Mouse (Mus musculus): Measurements from ENCODE around the gene Sox5. TPM values are rescaled to one million over a fixed set of nuclear protein-coding genes. Genes with fewer than 3 reads are reported as not detected.

Gene Sox5
- total and polyA plus RNA-seq, 2 experiments from 2014 or later, result 2.1 to 3.2 TPM

GRCm38 (mm10) chr6:144454291-144455276, 327.2 kb downstream of the Sox5 start:
- Histone ChIP-seq H3K9me3 (replicated peaks; ENCODE audit: control insufficient read depth, low read length) (no peaks in the 10 kb centered on the region), H3K4me2 (ENCODE audit: low read depth, low read length) (no peak overlapping the region), H3K27me3 (ENCODE audit: control insufficient read depth, insufficient read depth, low read length) (no peaks in the 10 kb centered on the region), H3K4me1 (ENCODE audit: control insufficient read depth, insufficient read depth) (no peaks in the 10 kb centered on the region), H3K27ac (ENCODE audit: low read depth) (no peak overlapping the region), H3K4me3 (ENCODE audit: low read depth, low read length) (no peak overlapping the region), H3K9ac (replicated peaks; ENCODE audit: low read depth, low read length) (no peak overlapping the region), H3K36me3 (replicated peaks; ENCODE audit: control insufficient read depth, insufficient read depth, low read length) (no peaks in the 10 kb centered on the region)
- TF ChIP-seq CTCF (IDR thresholded peaks at IDR 0.05; ENCODE audit: low read depth), result no peak
- DNase-seq (ENCODE audit: low spot score) (no peak), ATAC-seq (ENCODE audit: insufficient read depth, low read depth) (no peak)
- 58% methylated on average over 11 of the region's 11 CpGs for WGBS

- WGBS, result 74% methylated on average over 7 of the region's 7 CpGs
- H3K36me3 ChIP-seq (replicated peaks; ENCODE audit: control insufficient read depth, insufficient read depth, low read length), result no peaks in the 10 kb centered on the region
- no peaks in the 10 kb centered on the region for H3K9me3 ChIP-seq (replicated peaks; ENCODE audit: control insufficient read depth, low read length)
- no peak overlapping the region for H3K9ac ChIP-seq (replicated peaks; ENCODE audit: low read depth, low read length)
- no peak for TF ChIP-seq EP300 (IDR thresholded peaks at IDR 0.05; ENCODE audit: low read depth)
- TF ChIP-seq CTCF (IDR thresholded peaks at IDR 0.05; ENCODE audit: low read depth), result no peak
- no peak overlapping the region for H3K27ac ChIP-seq (ENCODE audit: low read depth)
- no peak overlapping the region for H3K4me3 ChIP-seq (ENCODE audit: low read depth, low read length)
- DNase-seq (ENCODE audit: low spot score) (no peak), ATAC-seq (ENCODE audit: insufficient read depth, low read depth) (no peak)
- H3K27me3 ChIP-seq (ENCODE audit: control insufficient read depth, insufficient read depth, low read length), result no peaks in the 10 kb centered on the region
- H3K4me2 ChIP-seq (ENCODE audit: low read depth, low read length), result no peak overlapping the region
- no peaks in the 10 kb centered on the region for H3K4me1 ChIP-seq (ENCODE audit: control insufficient read depth, insufficient read depth)
Observed at GRCm38 (mm10) chr6:144453605-144454004, 328.2 kb downstream of the Sox5 start.

- WGBS, result 57% methylated on average over 1 of the region's 1 CpGs
- TF ChIP-seq EP300 (IDR thresholded peaks at IDR 0.05; ENCODE audit: low read depth) (no peak), CTCF (IDR thresholded peaks at IDR 0.05; ENCODE audit: low read depth) (no peak)
Observed at GRCm38 (mm10) chr6:144453147-144453546, 328.6 kb downstream of the Sox5 start.

GRCm38 (mm10) chr6:144452200-144452977, 329.4 kb downstream of the Sox5 start:
- WGBS, result 84% methylated on average over 11 of the region's 11 CpGs
- Histone ChIP-seq H3K27ac (ENCODE audit: low read depth) (no peak overlapping the region), H3K4me3 (ENCODE audit: low read depth, low read length) (no peak overlapping the region), H3K9ac (replicated peaks; ENCODE audit: low read depth, low read length) (no peak overlapping the region), H3K9me3 (replicated peaks; ENCODE audit: control insufficient read depth, low read length) (no peaks in the 10 kb centered on the region), H3K27me3 (ENCODE audit: control insufficient read depth, insufficient read depth, low read length) (no peaks in the 10 kb centered on the region), H3K4me2 (ENCODE audit: low read depth, low read length) (no peak overlapping the region), H3K36me3 (replicated peaks; ENCODE audit: control insufficient read depth, insufficient read depth, low read length) (no peaks in the 10 kb centered on the region), H3K4me1 (ENCODE audit: control insufficient read depth, insufficient read depth) (no peaks in the 10 kb centered on the region)
- ATAC-seq (ENCODE audit: insufficient read depth, low read depth) (no peak), DNase-seq (ENCODE audit: low spot score) (no peak)
- TF ChIP-seq EP300 (IDR thresholded peaks at IDR 0.05; ENCODE audit: low read depth) (no peak), CTCF (IDR thresholded peaks at IDR 0.05; ENCODE audit: low read depth) (no peak)

More at GRCm38 (mm10) chr6:144453147-144453546, 328.6 kb downstream of the Sox5 start:
- H3K9me3 ChIP-seq (replicated peaks; ENCODE audit: control insufficient read depth, low read length), result no peaks in the 10 kb centered on the region
- no peak overlapping the region for H3K4me2 ChIP-seq (ENCODE audit: low read depth, low read length)
- no peak overlapping the region for H3K9ac ChIP-seq (replicated peaks; ENCODE audit: low read depth, low read length)
- ATAC-seq (ENCODE audit: insufficient read depth, low read depth) (no peak), DNase-seq (ENCODE audit: low spot score) (no peak)
- no peak overlapping the region for H3K27ac ChIP-seq (ENCODE audit: low read depth)
- no peak overlapping the region for H3K4me3 ChIP-seq (ENCODE audit: low read depth, low read length)
- no peaks in the 10 kb centered on the region for H3K27me3 ChIP-seq (ENCODE audit: control insufficient read depth, insufficient read depth, low read length)
- H3K36me3 ChIP-seq (replicated peaks; ENCODE audit: control insufficient read depth, insufficient read depth, low read length), result no peaks in the 10 kb centered on the region
- H3K4me1 ChIP-seq (ENCODE audit: control insufficient read depth, insufficient read depth), result no peaks in the 10 kb centered on the region

- no peaks in the 10 kb centered on the region for H3K9me3 ChIP-seq (replicated peaks; ENCODE audit: control insufficient read depth, low read length)
- no peak overlapping the region for H3K4me2 ChIP-seq (ENCODE audit: low read depth, low read length)
- H3K4me3 ChIP-seq (ENCODE audit: low read depth, low read length), result no peak overlapping the region
- no peak overlapping the region for H3K27ac ChIP-seq (ENCODE audit: low read depth)
- ATAC-seq (ENCODE audit: insufficient read depth, low read depth), result no peak
- no peak for DNase-seq (ENCODE audit: low spot score)
- 83% methylated on average over 4 of the region's 4 CpGs for WGBS
- H3K9ac ChIP-seq (replicated peaks; ENCODE audit: low read depth, low read length), result no peak overlapping the region
- H3K27me3 ChIP-seq (ENCODE audit: control insufficient read depth, insufficient read depth, low read length), result no peaks in the 10 kb centered on the region
- H3K36me3 ChIP-seq (replicated peaks; ENCODE audit: control insufficient read depth, insufficient read depth, low read length), result no peaks in the 10 kb centered on the region
- H3K4me1 ChIP-seq (ENCODE audit: control insufficient read depth, insufficient read depth), result no peaks in the 10 kb centered on the region
- no peak for TF ChIP-seq EP300 (IDR thresholded peaks at IDR 0.05; ENCODE audit: low read depth)
- no peak for TF ChIP-seq CTCF (IDR thresholded peaks at IDR 0.05; ENCODE audit: low read depth)
Observed at GRCm38 (mm10) chr6:144451631-144452030, 330.1 kb downstream of the Sox5 start.

Measured in heart, postnatal 0 days (tissue).